Mouse (Mus musculus) hindbrain, embryonic 13.5 days (tissue): ENCODE results near the gene H2-Ab1. TPM values are rescaled to one million over a fixed set of nuclear protein-coding genes. Genes with fewer than 3 reads are reported as not detected.

Experiments used
- ATAC-seq: fragments of 200-750 bp; cut with Nextera tagmentation; 2 replicates; pipeline ENCODE4 v1.8.0; 2017; ENCODE audit warnings: moderate TSS enrichment; ENCODE audit not compliant: low FRiP score
- H3K27ac ChIP-seq: fragments of 300-500 bp; sonication (generic); 2 replicates; pipeline ENCODE4 v1.5.1; 2015; ENCODE audit warnings: inconsistent platforms, mild to moderate bottlenecking, moderate library complexity
- H3K27me3 ChIP-seq: fragments of 300-500 bp; sonication (generic); 2 replicates; pipeline ENCODE4 v1.6.1; 2015; ENCODE audit warnings: mild to moderate bottlenecking, inconsistent platforms
- H3K36me3 ChIP-seq: fragments of 300-500 bp; sonication (generic); 2 replicates; pipeline ENCODE4 v1.6.1; 2015; ENCODE audit warnings: mild to moderate bottlenecking, inconsistent platforms
- H3K4me1 ChIP-seq: fragments of 300-500 bp; sonication (generic); replicated peaks from 2 replicates; pipeline ENCODE4 v1.6.1; 2015; ENCODE audit warnings: inconsistent platforms
- H3K4me2 ChIP-seq: fragments of 300-500 bp; sonication (generic); 2 replicates; pipeline ENCODE4 v1.6.1; 2015; ENCODE audit warnings: inconsistent platforms, mild to moderate bottlenecking, moderate library complexity
- H3K4me3 ChIP-seq: fragments of 300-500 bp; sonication (generic); 2 replicates; pipeline ENCODE4 v1.5.1; 2015; ENCODE audit warnings: mild to moderate bottlenecking, inconsistent platforms
- H3K9ac ChIP-seq: fragments of 300-500 bp; sonication (generic); 2 replicates; pipeline ENCODE4 v1.6.1; 2015; ENCODE audit warnings: mild to moderate bottlenecking, inconsistent platforms
- H3K9me3 ChIP-seq: fragments of 300-500 bp; sonication (generic); 2 replicates; pipeline ENCODE4 v1.6.1; 2016; ENCODE audit warnings: inconsistent platforms
- WGBS: fragments of 180-500 bp; shearing (Covaris S2); methylation state at CpG from one replicate; pipeline ENCODE4 v1.1.7; 2015; 5-methylcytosine and 5-hydroxymethylcytosine counted together
- polyA plus RNA-seq: library from polyadenylated mRNA; unstranded; fragments of >200 nt; fragmentation: Nextera tagmentation; extraction: Ambion mirVana; gene quantifications from 2 replicates; pipeline ENCODE4 v1.2.1, GENCODE M21; 2015

H2-Ab1 gene
- polyA plus RNA-seq, 1 experiment from 2014 or later = 1.2 TPM

DNA sequence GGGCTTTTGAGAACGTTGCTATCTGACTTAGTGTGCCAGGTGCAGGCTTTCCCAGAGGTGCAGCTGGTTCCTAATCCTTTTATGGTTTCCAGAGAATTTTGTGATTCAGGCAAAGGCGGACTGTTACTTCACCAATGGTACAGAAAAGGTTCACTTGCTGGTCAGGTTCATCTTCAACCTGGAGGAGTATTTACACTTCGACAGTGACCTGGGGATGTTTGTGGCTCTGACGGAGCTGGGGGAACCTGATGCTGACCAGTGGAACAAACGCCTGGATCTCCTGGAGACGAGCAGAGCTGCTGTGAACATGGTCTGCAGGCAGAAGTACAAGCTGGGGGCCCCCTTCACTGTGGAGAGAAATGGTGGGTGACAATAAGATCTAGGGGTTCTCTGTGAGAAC, 16.6 kb upstream of the H2-Ab1 start:
- Histone ChIP-seq H3K4me2 (no peak overlapping the region), H3K9ac (no peak overlapping the region), H3K36me3 (no peaks in the 10 kb centered on the region), H3K4me3 (no peak overlapping the region), H3K27me3 (no peaks in the 10 kb centered on the region), H3K9me3 (0 out of 2 replicates have a peak, but pooled peaks cover 4% of the 10 kb centered on the region), H3K4me1 (no peaks in the 10 kb centered on the region), H3K27ac (no peak overlapping the region)
- ATAC-seq = no peak
- 87% methylated on average over 6 of the region's 6 CpGs for WGBS

DNA sequence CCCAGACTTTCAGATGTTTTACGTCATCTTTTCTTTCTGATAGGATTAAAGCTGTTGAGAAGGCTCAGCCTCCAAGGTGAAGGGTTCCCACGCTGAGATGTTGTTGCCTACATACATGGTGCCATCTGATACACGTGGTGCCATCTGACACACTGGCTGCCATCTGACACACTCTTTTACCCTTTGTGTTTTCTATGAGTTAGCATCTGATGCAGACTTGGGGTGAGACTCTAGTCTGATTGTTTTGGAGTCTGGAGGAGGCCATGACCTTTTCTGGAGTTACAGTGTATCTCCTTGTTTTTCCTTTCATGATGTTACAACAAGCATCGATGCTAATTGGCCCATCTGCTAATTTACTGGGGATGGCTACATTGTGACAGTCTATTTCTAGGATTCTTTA, 12.8 kb upstream of the H2-Ab1 start:
- ATAC-seq = no peak
- no peak overlapping the region for H3K4me2 ChIP-seq
- no peak overlapping the region for H3K4me3 ChIP-seq
- no peak overlapping the region for H3K9ac ChIP-seq
- WGBS = 75% methylated on average over 4 of the region's 4 CpGs
- H3K36me3 ChIP-seq = no peaks in the 10 kb centered on the region
- H3K27me3 ChIP-seq = peaks cover 9% of the 10 kb centered on the region; the same call in 1 of the 2 replicates
- no peaks in the 10 kb centered on the region for H3K4me1 ChIP-seq
- 0 out of 2 replicates have a peak, but pooled peaks cover 4% of the 10 kb centered on the region for H3K9me3 ChIP-seq
- H3K27ac ChIP-seq = no peak overlapping the region

DNA sequence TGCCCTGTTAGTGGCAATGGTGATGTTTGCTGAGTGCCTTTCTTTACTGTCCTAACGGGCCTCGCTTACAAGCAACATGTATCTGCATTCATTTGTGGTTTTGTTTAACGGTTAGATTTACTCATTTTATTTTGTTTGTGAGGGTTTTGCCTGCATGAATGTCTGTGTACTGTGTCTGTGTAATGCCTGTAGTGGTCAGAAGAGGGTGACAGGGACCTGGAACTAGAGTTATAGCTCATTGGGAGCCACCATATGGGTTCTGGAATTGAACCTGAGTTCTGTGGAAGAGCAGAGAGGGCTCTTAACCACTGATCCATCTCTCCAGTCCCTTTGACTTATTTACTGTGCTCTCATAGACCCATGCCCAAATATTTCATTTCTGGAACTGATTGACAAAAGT, 10.4 kb upstream of the H2-Ab1 start:
- Histone ChIP-seq H3K9ac (no peak overlapping the region), H3K9me3 (0 out of 2 replicates have a peak, but pooled peaks cover under 1% of the 10 kb centered on the region), H3K4me2 (no peak overlapping the region), H3K36me3 (no peaks in the 10 kb centered on the region), H3K27me3 (peaks cover 9% of the 10 kb centered on the region; the same call in 1 of the 2 replicates), H3K4me1 (no peaks in the 10 kb centered on the region), H3K27ac (no peak overlapping the region), H3K4me3 (no peak overlapping the region)
- ATAC-seq = no peak
- WGBS = 83% methylated on average over 3 of the region's 3 CpGs

DNA sequence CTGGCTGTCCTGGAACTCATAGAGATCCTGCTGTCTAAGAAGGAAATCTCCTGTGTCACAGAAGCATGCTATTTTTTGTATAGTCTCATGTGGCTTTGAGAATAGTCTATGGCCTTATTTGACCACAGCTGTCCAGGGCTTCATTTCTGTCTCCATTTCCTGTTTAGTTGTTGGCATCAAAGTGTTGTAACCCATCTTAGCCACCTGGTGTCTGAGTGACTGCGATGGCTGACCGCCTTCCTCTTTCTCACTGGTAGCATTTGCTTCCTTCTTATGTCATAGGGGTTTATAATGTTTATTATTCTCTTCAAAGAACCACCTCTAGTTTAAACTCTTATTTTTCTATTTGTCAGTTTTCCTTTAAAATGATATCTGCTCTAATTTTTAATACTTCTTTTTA, 8.7 kb upstream of the H2-Ab1 start:
- Histone ChIP-seq H3K9ac (no peak overlapping the region), H3K27ac (no peak overlapping the region), H3K27me3 (peaks cover 9% of the 10 kb centered on the region; the same call in 1 of the 2 replicates), H3K4me1 (no peaks in the 10 kb centered on the region), H3K9me3 (no peaks in the 10 kb centered on the region), H3K4me2 (no peak overlapping the region), H3K4me3 (no peak overlapping the region), H3K36me3 (no peaks in the 10 kb centered on the region)
- WGBS = 74% methylated on average over 2 of the region's 2 CpGs
- no peak for ATAC-seq

DNA sequence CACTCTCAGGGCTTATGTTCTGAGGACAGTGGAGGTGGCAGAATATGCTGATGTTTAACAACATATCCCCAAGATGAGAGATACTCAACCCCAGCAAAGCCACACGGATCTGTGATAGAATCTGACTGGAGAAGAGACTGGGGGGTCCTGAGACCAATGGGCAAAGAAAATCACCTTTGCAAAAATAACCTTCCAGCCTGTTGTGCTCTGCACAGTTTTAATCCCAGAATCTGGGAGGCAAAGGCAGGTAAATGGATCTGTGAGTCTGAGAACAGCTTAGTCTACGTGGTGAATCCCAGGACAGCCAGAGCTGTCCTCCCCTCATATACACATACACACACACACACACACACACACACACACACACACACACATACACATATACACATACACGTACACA, 8.1 kb upstream of the H2-Ab1 start:
- no peak overlapping the region for H3K4me2 ChIP-seq
- ATAC-seq = no peak
- H3K4me3 ChIP-seq = no peak overlapping the region
- no peaks in the 10 kb centered on the region for H3K4me1 ChIP-seq
- WGBS = 53% methylated on average over 3 of the region's 3 CpGs
- H3K9me3 ChIP-seq = no peaks in the 10 kb centered on the region
- H3K27me3 ChIP-seq = peaks cover 12% of the 10 kb centered on the region; the same call in 1 of the 2 replicates
- H3K9ac ChIP-seq = no peak overlapping the region
- H3K36me3 ChIP-seq = no peaks in the 10 kb centered on the region
- no peak overlapping the region for H3K27ac ChIP-seq

DNA sequence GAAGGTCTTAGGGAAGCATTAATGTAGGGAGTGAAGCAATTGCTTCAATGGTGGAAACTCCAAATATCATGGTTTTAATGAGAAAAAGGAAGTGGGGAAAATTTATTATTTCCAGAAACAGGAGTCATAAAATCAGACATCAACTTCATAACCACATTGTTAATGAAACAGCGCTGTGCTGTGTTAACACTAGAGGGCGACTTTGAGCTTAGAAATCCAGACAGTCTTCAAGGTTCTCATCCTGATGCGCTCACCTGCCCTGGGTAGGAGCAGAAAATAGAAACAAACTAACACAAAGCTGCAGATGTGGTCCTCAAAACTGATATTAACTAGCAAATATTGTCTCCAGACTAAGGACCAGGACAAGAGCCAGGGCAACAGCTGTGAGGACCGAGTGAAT, 7.6 kb upstream of the H2-Ab1 start:
- no peak for ATAC-seq
- H3K9ac ChIP-seq = no peak overlapping the region
- peaks cover 12% of the 10 kb centered on the region; the same call in 1 of the 2 replicates for H3K27me3 ChIP-seq
- H3K36me3 ChIP-seq = no peaks in the 10 kb centered on the region
- H3K4me1 ChIP-seq = no peaks in the 10 kb centered on the region
- no peak overlapping the region for H3K4me3 ChIP-seq
- no peaks in the 10 kb centered on the region for H3K9me3 ChIP-seq
- WGBS = 19% methylated on average over 4 of the region's 4 CpGs
- no peak overlapping the region for H3K27ac ChIP-seq
- no peak overlapping the region for H3K4me2 ChIP-seq

DNA sequence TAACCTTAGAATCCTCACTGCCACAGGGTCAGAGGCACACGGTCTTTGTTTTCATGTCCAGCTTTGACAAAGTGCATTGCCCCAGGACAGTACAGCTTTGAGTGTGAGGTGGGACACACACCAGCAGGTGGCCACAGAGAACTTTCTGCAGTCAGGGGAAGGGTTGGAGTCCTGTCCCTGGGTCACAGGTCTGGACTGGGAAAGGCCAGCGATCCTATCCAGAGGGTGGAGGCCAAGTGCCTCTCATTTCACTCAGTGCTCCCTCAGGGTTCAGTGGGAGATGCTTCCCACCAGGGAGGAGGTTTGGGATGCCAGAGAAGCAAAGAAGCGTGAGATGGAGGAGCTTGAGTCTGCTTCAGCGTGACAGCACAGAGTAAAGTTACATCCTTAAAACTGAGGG, 5.8 kb upstream of the H2-Ab1 start:
- no peak overlapping the region for H3K27ac ChIP-seq
- H3K9ac ChIP-seq = no peak overlapping the region
- peaks cover 12% of the 10 kb centered on the region; the same call in 1 of the 2 replicates for H3K27me3 ChIP-seq
- no peaks in the 10 kb centered on the region for H3K36me3 ChIP-seq
- H3K4me3 ChIP-seq = no peak overlapping the region
- H3K9me3 ChIP-seq = no peaks in the 10 kb centered on the region
- ATAC-seq = no peak
- H3K4me1 ChIP-seq = no peaks in the 10 kb centered on the region
- H3K4me2 ChIP-seq = no peak overlapping the region
- 52% methylated on average over 4 of the region's 4 CpGs for WGBS

DNA sequence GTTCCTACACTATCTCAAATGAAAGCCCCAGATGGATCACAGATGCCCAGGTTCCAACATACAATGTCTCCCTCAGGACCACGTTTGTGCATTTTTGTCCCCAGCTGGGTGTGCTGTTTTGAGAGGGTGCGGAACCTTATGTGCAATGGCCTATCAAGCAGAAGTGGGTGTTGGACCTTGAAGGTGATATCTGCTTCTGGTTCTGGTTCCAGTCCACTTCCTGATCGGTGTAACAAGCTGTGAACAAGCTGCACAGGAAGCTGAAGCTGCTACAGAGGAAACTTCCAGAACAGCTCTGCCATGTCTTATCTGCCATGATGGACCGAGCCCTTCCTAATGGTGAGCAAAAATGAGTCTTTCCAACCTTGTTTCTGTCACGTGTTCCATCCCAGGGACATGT, 988 bp upstream of the H2-Ab1 start:
- Histone ChIP-seq H3K9me3 (no peaks in the 10 kb centered on the region), H3K9ac (no peak overlapping the region), H3K4me3 (no peak overlapping the region), H3K4me1 (no peaks in the 10 kb centered on the region), H3K27ac (no peak overlapping the region), H3K27me3 (0 out of 2 replicates have a peak, but pooled peaks cover 6% of the 10 kb centered on the region), H3K36me3 (no peaks in the 10 kb centered on the region), H3K4me2 (no peak overlapping the region)
- no peak for ATAC-seq
- WGBS = 80% methylated on average over 5 of the region's 5 CpGs

DNA sequence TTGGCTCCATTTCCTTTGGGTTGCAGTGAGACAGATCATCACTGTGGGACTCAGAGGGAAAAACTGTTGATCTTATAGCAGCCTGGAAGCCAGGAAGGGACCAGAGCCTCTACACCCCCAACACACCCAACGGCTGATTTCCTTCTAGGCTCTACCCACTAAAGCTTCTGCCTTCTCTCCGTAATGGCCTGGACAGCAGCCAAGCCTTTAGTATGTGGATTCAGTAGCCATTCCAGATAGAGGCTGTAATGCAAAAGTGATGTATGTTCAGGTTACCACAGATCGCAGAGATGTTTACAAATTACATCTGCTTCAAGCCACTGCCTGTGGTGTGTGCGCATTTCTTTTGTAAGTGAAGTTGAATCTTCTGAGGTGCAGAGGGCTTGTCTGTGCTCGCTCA, 3.1 kb downstream of the H2-Ab1 start:
- ATAC-seq = no peak
- Histone ChIP-seq H3K9ac (no peak overlapping the region), H3K4me3 (no peak overlapping the region), H3K36me3 (no peaks in the 10 kb centered on the region), H3K4me1 (peaks cover 27% of the 10 kb centered on the region), H3K27me3 (peaks cover 39% of the 10 kb centered on the region), H3K4me2 (no peak overlapping the region), H3K9me3 (no peaks in the 10 kb centered on the region), H3K27ac (no peak overlapping the region)
- 76% methylated on average over 5 of the region's 5 CpGs for WGBS

DNA sequence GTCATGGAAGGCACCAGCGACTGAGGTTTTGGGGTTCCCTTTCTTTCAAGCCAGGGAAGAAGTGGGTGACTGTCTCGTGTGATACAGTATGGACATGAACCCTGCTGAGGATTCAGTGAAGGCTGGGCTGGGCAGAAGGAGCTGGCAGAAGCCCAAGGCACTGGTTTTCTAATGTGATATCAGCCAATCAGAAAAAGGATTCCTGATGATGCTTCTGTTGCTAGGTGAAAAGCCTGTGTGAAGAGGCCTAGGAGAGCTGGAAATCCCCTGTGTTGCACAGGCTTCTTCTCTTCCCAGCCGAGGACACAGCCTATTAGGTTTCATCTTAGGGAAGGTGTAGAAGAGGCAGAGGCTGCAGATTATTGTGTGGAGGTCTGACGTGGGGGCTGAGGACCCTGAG, 4.0 kb downstream of the H2-Ab1 start:
- 37% methylated on average over 4 of the region's 4 CpGs for WGBS
- peaks cover 41% of the 10 kb centered on the region for H3K27me3 ChIP-seq
- H3K36me3 ChIP-seq = no peaks in the 10 kb centered on the region
- H3K9me3 ChIP-seq = no peaks in the 10 kb centered on the region
- H3K4me2 ChIP-seq = no peak overlapping the region
- H3K9ac ChIP-seq = no peak overlapping the region
- peak; percentile 43 for ATAC-seq
- H3K4me1 ChIP-seq = peaks cover 27% of the 10 kb centered on the region
- H3K4me3 ChIP-seq = no peak overlapping the region
- H3K27ac ChIP-seq = no peak overlapping the region

DNA sequence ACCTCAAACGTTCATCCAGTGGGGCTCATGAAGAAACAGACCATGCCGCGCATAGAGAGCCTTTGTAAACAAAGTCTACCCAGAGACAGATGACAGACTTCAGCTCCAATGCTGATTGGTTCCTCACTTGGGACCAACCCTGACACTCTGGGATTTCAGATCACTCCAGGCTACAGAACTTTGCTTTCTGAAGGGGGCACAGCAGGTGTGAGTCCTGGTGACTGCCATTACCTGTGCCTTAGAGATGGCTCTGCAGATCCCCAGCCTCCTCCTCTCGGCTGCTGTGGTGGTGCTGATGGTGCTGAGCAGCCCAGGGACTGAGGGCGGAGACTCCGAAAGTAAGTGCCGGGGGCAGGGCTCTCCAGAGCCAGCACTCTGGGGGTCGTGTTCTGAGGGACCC, 5.6 kb downstream of the H2-Ab1 start:
- H3K9ac ChIP-seq = 0 out of 2 replicates have a peak overlapping the region, but pooled peaks have one; percentile 19
- peak overlapping the region; percentile 51 for H3K4me3 ChIP-seq
- H3K4me2 ChIP-seq = peak overlapping the region; percentile 98
- peaks cover 50% of the 10 kb centered on the region for H3K27me3 ChIP-seq
- no peak overlapping the region for H3K27ac ChIP-seq
- WGBS = 0% methylated on average over 8 of the region's 8 CpGs
- no peaks in the 10 kb centered on the region for H3K9me3 ChIP-seq
- H3K36me3 ChIP-seq = no peaks in the 10 kb centered on the region
- H3K4me1 ChIP-seq = peaks cover 27% of the 10 kb centered on the region
- peak; percentile 81 for ATAC-seq

DNA sequence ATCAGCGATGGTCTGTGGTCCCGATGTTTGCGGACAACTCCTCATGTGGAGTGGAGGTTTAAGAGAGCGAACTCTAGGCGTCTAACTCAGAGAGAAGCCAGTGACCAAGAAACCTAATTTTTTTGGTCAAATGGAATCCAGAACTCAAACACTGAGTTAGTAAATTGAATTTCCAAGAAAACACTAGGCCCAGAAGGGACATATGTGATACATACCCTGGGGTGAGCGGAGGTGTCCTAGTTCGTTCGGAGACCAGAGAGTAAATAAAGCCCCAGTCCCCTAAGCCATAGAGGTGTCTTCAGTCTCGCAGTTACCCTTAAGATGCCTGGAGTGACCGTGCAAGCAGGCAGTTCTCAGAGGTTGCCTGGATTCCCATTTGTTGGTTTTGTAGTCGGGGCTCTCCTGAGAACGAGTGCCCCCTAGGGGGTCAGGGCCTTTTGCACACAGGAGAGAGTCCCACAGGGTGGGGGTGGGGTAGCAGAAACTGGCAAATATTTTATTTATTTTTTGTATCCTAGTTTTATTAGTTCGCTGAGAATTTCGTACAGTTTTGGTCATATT, 6.4 kb downstream of the H2-Ab1 start:
- no peak for ATAC-seq
- Histone ChIP-seq H3K4me3 (peak overlapping the region; percentile 51), H3K9ac (peak overlapping the region; percentile 66; the same call in 1 of the 2 replicates), H3K36me3 (no peaks in the 10 kb centered on the region), H3K4me2 (peak overlapping the region; percentile 98), H3K27ac (no peak overlapping the region), H3K4me1 (peaks cover 27% of the 10 kb centered on the region), H3K9me3 (no peaks in the 10 kb centered on the region), H3K27me3 (peaks cover 50% of the 10 kb centered on the region)
- WGBS = 3% methylated on average over 14 of the region's 14 CpGs
